Comparison of ENCODE assay signal across 8 mouse cellular contexts in genomic region chr12:4873531-4873930, GRCm38 (mm10). TPM values are rescaled to one million over a fixed set of nuclear protein-coding genes. Genes with fewer than 3 reads are reported as not detected.
DNase-seq lines count a peak whose midpoint lies in the region; ATAC-seq and TF ChIP-seq lines count a peak whose summit lies in the region.

No protein-coding gene starts in this region.

- TF ChIP-seq CTCF in midbrain, postnatal 0 days (IDR thresholded peaks at IDR 0.05): no peak

- peaks cover 10% of the 10 kb centered on the region; the same call in 1 of the 2 replicates for H3K27me3 ChIP-seq in kidney, embryonic 15.5 days
- H3K27me3 ChIP-seq in limb, embryonic 11.5 days (ENCODE audit: control insufficient read depth, insufficient read depth, low read length): 0 out of 2 replicates have a peak, but pooled peaks cover 2% of the 10 kb centered on the region
- H3K27me3 ChIP-seq in midbrain, postnatal 0 days (ENCODE audit: insufficient read depth, low read length): no peaks in the 10 kb centered on the region

- H3K4me2 ChIP-seq in kidney, embryonic 15.5 days: peak overlapping the region; percentile 75
- peak overlapping the region; percentile 58 for H3K4me2 ChIP-seq in limb, embryonic 11.5 days (ENCODE audit: low read depth, severe bottlenecking)
- peak overlapping the region; percentile 91 for H3K4me2 ChIP-seq in midbrain, postnatal 0 days (ENCODE audit: low read depth, low read length, poor library complexity, severe bottlenecking)

- H3K9ac ChIP-seq in kidney, embryonic 15.5 days: no peak overlapping the region
- no peak overlapping the region for H3K9ac ChIP-seq in limb, embryonic 11.5 days (ENCODE audit: low read length)
- H3K9ac ChIP-seq in midbrain, postnatal 0 days (replicated peaks; ENCODE audit: low read length, poor library complexity, severe bottlenecking): no peak overlapping the region

- DNase-seq in kidney, adult 11 months: no peak
- no peak for DNase-seq in limb, embryonic 11.5 days (ENCODE audit: low spot score)
- DNase-seq in midbrain, postnatal 0 days (ENCODE audit: low spot score): no peak
- no peak for DNase-seq in embryo, embryonic 9.5 days (ENCODE audit: extremely low spot score)
- DNase-seq in gastrocnemius, postnatal 4 days (ENCODE audit: low spot score in 2 of 2): no peak
- DNase-seq in cerebellum, adult 9-10 months: no peak

- no peaks in the 10 kb centered on the region for H3K36me3 ChIP-seq in kidney, embryonic 15.5 days
- no peaks in the 10 kb centered on the region; the same call in 1 of the 2 replicates for H3K36me3 ChIP-seq in limb, embryonic 11.5 days (ENCODE audit: control insufficient read depth, insufficient read depth, low read length)
- no peaks in the 10 kb centered on the region for H3K36me3 ChIP-seq in midbrain, postnatal 0 days (ENCODE audit: insufficient read depth, low read length)

- H3K4me1 ChIP-seq in kidney, embryonic 15.5 days: peaks cover 11% of the 10 kb centered on the region; the same call in 1 of the 2 replicates
- peaks cover 4% of the 10 kb centered on the region for H3K4me1 ChIP-seq in limb, embryonic 11.5 days (ENCODE audit: control insufficient read depth, insufficient read depth, low read length)
- peaks cover 5% of the 10 kb centered on the region; the same call in 1 of the 2 replicates for H3K4me1 ChIP-seq in midbrain, postnatal 0 days (ENCODE audit: insufficient read depth, low read length)

- peak overlapping the region; percentile 36; the same call in 1 of the 2 replicates for H3K4me3 ChIP-seq in kidney, embryonic 15.5 days (replicated peaks)
- peak overlapping the region; percentile 26; the same call in 1 of the 2 replicates for H3K4me3 ChIP-seq in limb, embryonic 11.5 days (ENCODE audit: low read depth, low read length)
- peak overlapping the region; percentile 41 for H3K4me3 ChIP-seq in midbrain, postnatal 0 days (ENCODE audit: low read depth, low read length)

- no peak for ATAC-seq in kidney, embryonic 15.5 days (replicated peaks; ENCODE audit: low FRiP score)
- peak; percentile 28 for ATAC-seq in erythroblast, adult 5-6 weeks (replicated peaks; ENCODE audit: low FRiP score, poor library complexity, severe bottlenecking)
- ATAC-seq in limb, embryonic 11.5 days (ENCODE audit: insufficient number of reproducible peaks, low FRiP score, low TSS enrichment, low read depth): no peak
- 0 out of 2 replicates have a peak, but pooled peaks have one; percentile 17 for ATAC-seq in midbrain, postnatal 0 days (ENCODE audit: low FRiP score)

- 78% methylated on average over 6 of the region's 6 CpGs for WGBS in kidney, embryonic 15.5 days
- 69% methylated on average over 6 of the region's 6 CpGs for WGBS in limb, embryonic 11.5 days
- WGBS in midbrain, postnatal 0 days: 86% methylated on average over 6 of the region's 6 CpGs

- H3K9me3 ChIP-seq in kidney, embryonic 15.5 days (replicated peaks): no peaks in the 10 kb centered on the region
- no peaks in the 10 kb centered on the region for H3K9me3 ChIP-seq in limb, embryonic 11.5 days (ENCODE audit: control insufficient read depth, low read length)
- no peaks in the 10 kb centered on the region for H3K9me3 ChIP-seq in midbrain, postnatal 0 days (ENCODE audit: low read length)

- H3K27ac ChIP-seq in kidney, embryonic 15.5 days: no peak overlapping the region
- no peak overlapping the region for H3K27ac ChIP-seq in limb, embryonic 11.5 days (replicated peaks; ENCODE audit: low read depth, low read length)
- no peak overlapping the region for H3K27ac ChIP-seq in midbrain, postnatal 0 days (ENCODE audit: low read depth, low read length)

RNA-seq across cellular contexts. Expression of gene Mfsd2b, which starts 0.6 kb away (rescaled TPM):
- polyA plus RNA-seq in kidney, embryonic 15.5 days (2015; fragmentation: Nextera tagmentation; extraction: Ambion mirVana): 1.3 TPM in 2 replicates
- total RNA-seq in erythroblast, adult 5-6 weeks (2015; ENCODE audit: low replicate concordance): 137 and 176 TPM in 2 replicates
- total RNA-seq in erythroblast, adult 5-6 weeks (2017; ENCODE audit: low replicate concordance): 199 and 226 TPM in 2 replicates
- 3.5 and 4.5 TPM in 2 replicates for polyA plus RNA-seq in limb, embryonic 11.5 days (2014; fragmentation: Nextera tagmentation; extraction: Ambion mirVana)
- 1.1 and 2.5 TPM in 2 replicates for total RNA-seq in midbrain, postnatal 0 days (2014; rRNA removed)
- polyA plus RNA-seq in midbrain, postnatal 0 days (2015; fragmentation: Nextera tagmentation; extraction: Ambion mirVana): 1.3 and 1.5 TPM in 2 replicates
- total RNA-seq in gastrocnemius, postnatal 4 days (2021): 1 to 10 TPM in 1 of 2 experiments, under 1 TPM in 1; 0.65 to 1.3 TPM

RNA-seq across cellular contexts. Expression of gene Wdcp, which starts 30.4 kb away (rescaled TPM):
- polyA plus RNA-seq in kidney, embryonic 15.5 days (2015; fragmentation: Nextera tagmentation; extraction: Ambion mirVana): 19.4 and 19.5 TPM in 2 replicates
- total RNA-seq in erythroblast, adult 5-6 weeks (2015; ENCODE audit: low replicate concordance): 0.19 and 1.9 TPM in 2 replicates
- total RNA-seq in erythroblast, adult 5-6 weeks (2017; ENCODE audit: low replicate concordance): 1.1 and 1.2 TPM in 2 replicates
- polyA plus RNA-seq in limb, embryonic 11.5 days (2014; fragmentation: Nextera tagmentation; extraction: Ambion mirVana): 20.0 and 22.6 TPM in 2 replicates
- 9.7 and 11.0 TPM in 2 replicates for total RNA-seq in midbrain, postnatal 0 days (2014; rRNA removed)
- polyA plus RNA-seq in midbrain, postnatal 0 days (2015; fragmentation: Nextera tagmentation; extraction: Ambion mirVana): 11.0 and 11.6 TPM in 2 replicates
- 10 to 100 TPM; 10.5 to 10.7 TPM for total RNA-seq in gastrocnemius, postnatal 4 days (2021)

RNA-seq across cellular contexts. Expression of gene Fkbp1b, which starts 32.1 kb away (rescaled TPM):
- 8.9 and 9.0 TPM in 2 replicates for polyA plus RNA-seq in kidney, embryonic 15.5 days (2015; fragmentation: Nextera tagmentation; extraction: Ambion mirVana)
- not detected in 2 replicates for total RNA-seq in erythroblast, adult 5-6 weeks (2015; ENCODE audit: low replicate concordance)
- total RNA-seq in erythroblast, adult 5-6 weeks (2017; ENCODE audit: low replicate concordance): 2.1 and 3.9 TPM in 2 replicates
- 8.6 and 9.0 TPM in 2 replicates for polyA plus RNA-seq in limb, embryonic 11.5 days (2014; fragmentation: Nextera tagmentation; extraction: Ambion mirVana)
- total RNA-seq in midbrain, postnatal 0 days (2014; rRNA removed): 55.5 and 82.1 TPM in 2 replicates
- polyA plus RNA-seq in midbrain, postnatal 0 days (2015; fragmentation: Nextera tagmentation; extraction: Ambion mirVana): 80.5 and 83.8 TPM in 2 replicates
- total RNA-seq in gastrocnemius, postnatal 4 days (2021): 1 to 10 TPM; 5.1 to 6.1 TPM

RNA-seq across cellular contexts. Expression of gene Ubxn2a, which starts 34.0 kb away (rescaled TPM):
- polyA plus RNA-seq in kidney, embryonic 15.5 days (2015; fragmentation: Nextera tagmentation; extraction: Ambion mirVana): 28.4 and 28.7 TPM in 2 replicates
- 15.9 and 20.9 TPM in 2 replicates for total RNA-seq in erythroblast, adult 5-6 weeks (2015; ENCODE audit: low replicate concordance)
- 30.9 and 40.6 TPM in 2 replicates for total RNA-seq in erythroblast, adult 5-6 weeks (2017; ENCODE audit: low replicate concordance)
- 23.1 and 26.8 TPM in 2 replicates for polyA plus RNA-seq in limb, embryonic 11.5 days (2014; fragmentation: Nextera tagmentation; extraction: Ambion mirVana)
- 26.6 and 35.1 TPM in 2 replicates for total RNA-seq in midbrain, postnatal 0 days (2014; rRNA removed)
- polyA plus RNA-seq in midbrain, postnatal 0 days (2015; fragmentation: Nextera tagmentation; extraction: Ambion mirVana): 36.9 and 40.9 TPM in 2 replicates
- 10 to 100 TPM; 31.9 to 36.7 TPM for total RNA-seq in gastrocnemius, postnatal 4 days (2021)

RNA-seq across cellular contexts. Expression of gene Atad2b, which starts 43.6 kb away (rescaled TPM):
- 10.5 and 10.8 TPM in 2 replicates for polyA plus RNA-seq in kidney, embryonic 15.5 days (2015; fragmentation: Nextera tagmentation; extraction: Ambion mirVana)
- total RNA-seq in erythroblast, adult 5-6 weeks (2015; ENCODE audit: low replicate concordance): 46.8 and 70.3 TPM in 2 replicates
- total RNA-seq in erythroblast, adult 5-6 weeks (2017; ENCODE audit: low replicate concordance): 59.0 and 63.4 TPM in 2 replicates
- 19.6 and 22.4 TPM in 2 replicates for polyA plus RNA-seq in limb, embryonic 11.5 days (2014; fragmentation: Nextera tagmentation; extraction: Ambion mirVana)
- 27.2 and 31.7 TPM in 2 replicates for total RNA-seq in midbrain, postnatal 0 days (2014; rRNA removed)
- 6.1 and 8.8 TPM in 2 replicates for polyA plus RNA-seq in midbrain, postnatal 0 days (2015; fragmentation: Nextera tagmentation; extraction: Ambion mirVana)
- total RNA-seq in gastrocnemius, postnatal 4 days (2021): 10 to 100 TPM; 30.4 to 35.2 TPM

Comparison
In these comparisons a context has a peak if more than half of its experiments do, and no peak if none do; other contexts are left out.
1. ATAC-seq: peak in erythroblast, adult 5-6 weeks (single experiment) and midbrain, postnatal 0 days (single experiment); none in kidney, embryonic 15.5 days (single experiment) and limb, embryonic 11.5 days (single experiment).
2. RNA of gene Mfsd2b, which starts 0.6 kb away (total RNA-seq): 137 to 226 TPM in erythroblast, adult 5-6 weeks; 0.65 to 1.3 TPM in gastrocnemius, postnatal 4 days and 1.1 to 2.5 TPM in midbrain, postnatal 0 days; every median in the first group is over 10 times any median in the second.
3. Peak in every context shown above with its lines, with median percentiles within 50 percentile points of each other: H3K4me2 ChIP-seq and H3K4me3 ChIP-seq.